Mouse (Mus musculus) layer of hippocampus, adult 11-12 months (tissue): ENCODE data around the gene Pank1.
A peak's percentile ranks its signal among the peaks of the same experiment; 100 is the strongest.

Experiments used
- DNase-seq: peaks from one replicate; pipeline ENCODE4 v3.0.0; 2022; ENCODE audit warnings: low spot score

Pank1 gene

GRCm38 (mm10) chr19:34879624-34880023 is 369 bp upstream of the Pank1 start:
- no peak for DNase-seq

- peak; percentile 90 for DNase-seq
Measured at GRCm38 (mm10) chr19:34877898-34878602, 1.2 kb downstream of the Pank1 start.

GRCm38 (mm10) chr19:34876676-34877075 is 2.6 kb downstream of the Pank1 start:
- DNase-seq, result no peak

- no peak for DNase-seq
Measured at GRCm38 (mm10) chr19:34869375-34869774, 9.9 kb downstream of the Pank1 start.

GRCm38 (mm10) chr19:34868093-34868741 is 11.0 kb downstream of the Pank1 start:
- DNase-seq, result no peak

GRCm38 (mm10) chr19:34863737-34864136 is 15.5 kb downstream of the Pank1 start:
- DNase-seq, result no peak

GRCm38 (mm10) chr19:34856021-34856651 is 23.1 kb downstream of the Pank1 start:
- DNase-seq, result no peak

GRCm38 (mm10) chr19:34851161-34851560 is 28.1 kb downstream of the Pank1 start:
- DNase-seq, result no peak

GRCm38 (mm10) chr19:34849426-34849825 is 29.8 kb downstream of the Pank1 start:
- DNase-seq, result no peak

- DNase-seq, result no peak
Measured at GRCm38 (mm10) chr19:34848164-34848563, 31.1 kb downstream of the Pank1 start.

- DNase-seq, result no peak
Measured at GRCm38 (mm10) chr19:34847103-34847502, 32.2 kb downstream of the Pank1 start.

GRCm38 (mm10) chr19:34846508-34847038 is 32.7 kb downstream of the Pank1 start:
- no peak for DNase-seq

GRCm38 (mm10) chr19:34846005-34846404 is 33.2 kb downstream of the Pank1 start:
- DNase-seq, result no peak

- no peak for DNase-seq
Measured at GRCm38 (mm10) chr19:34845331-34845730, 33.9 kb downstream of the Pank1 start.

- no peak for DNase-seq
Measured at GRCm38 (mm10) chr19:34844760-34845159, 34.5 kb downstream of the Pank1 start.

- DNase-seq, result no peak
Measured at GRCm38 (mm10) chr19:34844047-34844446, 35.2 kb downstream of the Pank1 start.

GRCm38 (mm10) chr19:34841719-34842506 is 37.3 kb downstream of the Pank1 start:
- no peak for DNase-seq

- DNase-seq, result no peak
Measured at GRCm38 (mm10) chr19:34838624-34839023, 40.6 kb downstream of the Pank1 start.

- no peak for DNase-seq
Measured at GRCm38 (mm10) chr19:34831702-34832101, 47.6 kb downstream of the Pank1 start.

GRCm38 (mm10) chr19:34827916-34828635 is 51.2 kb downstream of the Pank1 start:
- no peak for DNase-seq

- no peak for DNase-seq
Measured at GRCm38 (mm10) chr19:34827444-34827843, 51.8 kb downstream of the Pank1 start.
